Mouse (Mus musculus) embryo, embryonic 10 days (tissue): ENCODE data around the gene Msh3.
"Not testable (repeated sequence)": the region's sequence is repeated elsewhere in the genome, so short reads cannot be mapped to it uniquely, and the experiment has no call there.

Source experiments
- DNase-seq: peaks from one replicate; pipeline ENCODE4 v3.0.0-alpha.2; 2015; ENCODE audit warnings: low spot score

Gene Msh3

DNA sequence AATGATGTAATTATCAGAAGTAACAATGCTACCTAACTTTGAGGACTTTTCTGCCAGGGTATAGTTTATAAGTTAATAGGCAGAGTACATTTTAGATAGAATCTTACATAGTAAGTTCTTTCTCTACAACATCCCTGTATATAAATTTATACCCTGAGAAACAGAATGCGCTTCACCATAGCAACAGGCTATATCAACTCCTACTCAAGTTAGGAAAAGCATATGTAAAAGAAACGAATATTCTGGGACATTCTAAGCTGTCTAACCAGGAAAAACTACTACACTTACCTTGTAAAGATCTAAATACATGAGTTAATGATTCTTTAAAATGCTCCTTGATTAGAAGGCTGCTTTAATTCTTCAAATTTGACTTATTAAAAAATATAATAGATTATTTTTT, 107.2 kb downstream of the Msh3 start:
- DNase-seq, result no peak

DNA sequence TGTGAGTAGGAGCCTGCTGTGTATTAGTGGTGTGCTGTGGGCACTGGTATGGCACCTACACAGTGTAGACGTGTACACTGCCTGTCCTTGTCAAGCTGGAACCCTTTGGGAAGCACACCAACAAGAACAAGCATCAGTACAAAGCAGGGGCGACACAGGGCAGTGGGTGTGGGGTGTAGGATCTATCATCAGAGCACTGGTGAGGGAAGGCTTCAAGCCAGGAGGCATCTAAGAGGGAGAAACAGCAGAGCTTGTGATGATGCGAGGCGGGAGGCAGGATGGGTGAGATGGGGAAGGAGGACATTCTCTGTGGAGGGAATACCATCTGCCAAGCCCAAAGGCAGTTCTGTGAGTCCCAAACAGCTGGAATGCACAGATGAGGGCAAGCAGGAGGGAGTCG, 107.8 kb downstream of the Msh3 start:
- no peak for DNase-seq

DNA sequence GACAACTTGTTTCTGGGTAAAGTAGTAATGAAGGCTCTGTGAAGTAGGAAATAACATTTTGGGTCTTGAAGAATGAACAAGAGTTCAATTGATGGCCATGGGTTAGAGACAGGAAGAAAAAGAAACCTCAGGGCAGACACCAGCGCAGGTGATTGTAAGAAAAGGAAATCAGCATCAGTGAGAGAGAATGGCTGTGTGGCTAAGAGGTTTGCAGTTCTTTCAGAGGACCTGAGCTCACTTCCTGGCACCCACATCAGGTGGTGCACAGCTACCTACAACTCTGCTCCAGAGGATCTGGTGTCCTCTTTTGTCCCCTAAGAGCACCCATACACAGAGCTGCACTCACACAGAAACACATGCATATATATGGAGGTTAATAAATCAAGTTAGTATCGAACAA, 110.1 kb downstream of the Msh3 start:
- no peak for DNase-seq

DNA sequence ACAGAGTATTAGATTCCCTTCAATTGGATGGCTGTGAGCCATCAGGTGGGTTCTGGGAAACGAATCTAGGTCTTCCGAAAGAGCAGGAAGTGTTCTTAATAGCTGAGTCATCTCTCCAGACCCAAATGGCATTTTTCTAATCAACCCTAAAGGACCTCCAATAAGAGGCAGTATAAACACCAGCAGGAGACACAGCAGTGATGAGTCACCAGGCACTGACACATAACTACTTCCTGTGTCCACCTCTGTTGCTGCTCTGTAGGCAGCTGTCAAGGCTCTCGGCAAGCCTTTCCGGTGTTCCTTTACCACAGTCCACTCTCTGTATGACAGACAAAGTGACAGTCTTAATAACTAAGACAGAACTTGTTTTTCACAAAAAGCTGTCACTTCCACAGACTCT, 113.4 kb downstream of the Msh3 start:
- no peak for DNase-seq

DNA sequence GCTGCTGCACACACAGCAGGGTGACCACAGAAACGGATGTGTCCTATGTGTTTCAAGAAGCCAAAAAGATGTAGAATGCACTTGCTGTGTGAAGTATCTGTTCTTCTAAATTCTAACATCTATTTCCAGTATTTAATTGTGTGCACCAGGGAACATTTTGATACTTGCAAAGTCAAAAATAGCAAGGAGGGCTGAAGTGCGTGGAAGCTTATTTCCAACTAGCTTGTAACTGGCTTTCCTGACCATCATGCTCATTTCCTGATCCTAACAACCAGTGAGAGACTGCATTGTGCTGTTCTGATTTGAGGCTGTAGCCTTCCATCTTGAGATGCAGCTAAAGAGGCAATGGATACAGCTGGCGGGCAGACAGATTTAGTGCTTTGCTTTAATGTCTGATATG, 116.9 kb downstream of the Msh3 start:
- DNase-seq, result no peak

DNA sequence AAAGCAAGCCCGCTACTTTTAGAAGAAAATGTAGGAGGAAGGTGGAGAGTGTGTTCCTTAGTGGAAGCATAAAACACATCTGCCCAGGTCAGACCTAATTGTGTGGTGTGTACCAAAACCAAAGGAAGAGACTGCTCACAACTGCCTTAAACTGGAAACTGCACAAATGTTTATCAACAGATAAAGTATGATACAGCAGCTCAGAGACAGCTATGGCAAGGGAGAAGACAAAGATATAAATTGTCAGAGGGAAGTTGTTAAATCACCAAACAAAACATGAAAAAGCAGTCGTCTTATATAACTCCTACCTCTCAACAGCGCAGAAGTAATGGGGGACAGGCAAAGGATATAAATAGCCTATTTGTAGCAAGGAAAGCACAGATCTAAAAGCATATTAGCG, 117.8 kb downstream of the Msh3 start:
- DNase-seq, result no peak

DNA sequence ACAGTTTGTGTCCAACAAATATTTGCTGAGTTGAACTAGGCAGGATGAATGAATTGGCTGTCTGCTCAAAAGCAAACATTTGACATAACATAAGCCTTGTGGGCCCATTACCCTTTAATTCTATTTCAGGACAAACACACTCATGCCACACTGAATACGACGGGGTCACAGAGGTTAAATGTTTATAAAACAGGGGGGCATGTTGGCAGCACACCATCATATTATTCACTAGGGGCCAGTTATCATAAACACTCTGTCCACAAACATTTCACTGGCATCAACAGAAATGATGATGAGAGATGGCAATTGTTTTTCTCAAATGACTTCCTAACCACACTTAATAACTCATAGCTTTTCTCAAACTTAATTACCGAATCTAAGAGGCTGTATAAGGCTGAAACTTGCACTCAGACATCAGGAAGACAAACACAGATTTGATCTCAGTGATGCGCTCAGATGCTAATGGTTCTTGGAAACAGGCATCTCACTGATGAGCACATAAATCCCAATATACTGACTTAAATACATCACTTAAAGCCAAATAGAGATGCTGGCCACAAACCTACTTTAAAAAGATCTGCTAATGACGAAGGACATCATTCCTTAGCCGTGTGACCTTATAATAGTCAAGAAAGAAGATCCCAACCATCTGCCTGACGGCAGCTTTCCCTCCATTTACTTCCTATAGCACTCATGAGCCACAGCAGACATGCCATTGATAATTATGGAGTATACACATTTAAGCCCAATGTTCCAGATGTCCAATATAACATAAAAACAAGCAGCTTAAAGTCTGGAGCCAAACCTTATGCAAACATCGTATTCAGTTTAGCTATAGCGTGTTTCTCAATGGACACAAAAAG, 122.5 kb downstream of the Msh3 start:
- DNase-seq, result no peak

DNA sequence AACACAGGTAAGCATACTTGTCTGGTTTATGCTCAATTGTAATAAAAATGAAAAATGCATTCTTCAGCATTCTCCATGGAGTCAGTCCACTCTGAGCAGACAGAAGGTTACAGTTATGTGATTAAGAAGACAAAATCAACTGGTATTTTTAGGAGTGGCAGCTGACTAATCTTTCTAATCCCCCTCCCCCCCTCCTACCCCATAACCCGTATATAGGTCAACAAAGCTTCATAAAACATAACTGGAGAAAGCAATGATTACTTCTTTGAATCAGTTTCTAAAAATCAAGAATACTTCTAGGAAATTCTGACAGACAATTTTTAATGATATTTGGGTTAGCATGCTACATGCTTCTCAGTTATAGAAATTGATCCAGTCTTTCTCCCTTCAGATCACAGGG, 126.8 kb downstream of the Msh3 start:
- DNase-seq, result no peak

DNA sequence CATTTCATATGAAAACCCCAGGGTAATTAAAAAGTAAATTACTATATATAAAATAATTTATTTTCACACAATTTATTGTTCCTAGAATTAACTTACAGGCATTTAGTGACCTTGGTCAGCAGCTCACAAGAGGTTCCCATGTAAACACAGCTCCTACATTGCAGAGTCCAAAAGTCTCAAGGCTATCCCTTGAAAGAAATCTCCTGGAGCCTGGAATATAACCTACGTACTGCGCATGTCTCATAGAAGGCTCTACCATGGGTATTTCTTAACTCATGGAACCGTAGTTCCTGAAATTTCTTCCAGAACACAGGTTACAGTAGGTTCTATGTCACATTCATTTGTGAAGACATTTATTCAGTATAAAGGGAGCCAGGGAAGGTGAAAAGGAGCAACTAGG, 131.2 kb downstream of the Msh3 start:
- no peak for DNase-seq

DNA sequence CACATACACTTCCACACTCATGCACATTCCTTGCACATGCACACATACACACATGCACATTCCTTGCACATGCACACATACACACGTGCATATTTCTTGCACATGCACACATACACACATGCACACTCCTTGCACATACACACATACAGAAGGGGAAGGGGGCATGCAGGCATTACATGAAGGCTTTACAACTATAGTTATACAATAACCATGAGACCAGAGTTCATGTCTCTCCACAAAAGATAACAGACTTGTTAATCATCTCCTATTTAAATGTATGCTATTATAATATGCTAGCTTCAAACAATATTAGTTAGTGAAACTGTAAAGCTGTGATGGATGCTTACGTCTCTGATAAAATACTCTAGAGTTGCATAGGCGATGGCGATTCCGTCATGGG, 132.0 kb downstream of the Msh3 start:
- no peak for DNase-seq

DNA sequence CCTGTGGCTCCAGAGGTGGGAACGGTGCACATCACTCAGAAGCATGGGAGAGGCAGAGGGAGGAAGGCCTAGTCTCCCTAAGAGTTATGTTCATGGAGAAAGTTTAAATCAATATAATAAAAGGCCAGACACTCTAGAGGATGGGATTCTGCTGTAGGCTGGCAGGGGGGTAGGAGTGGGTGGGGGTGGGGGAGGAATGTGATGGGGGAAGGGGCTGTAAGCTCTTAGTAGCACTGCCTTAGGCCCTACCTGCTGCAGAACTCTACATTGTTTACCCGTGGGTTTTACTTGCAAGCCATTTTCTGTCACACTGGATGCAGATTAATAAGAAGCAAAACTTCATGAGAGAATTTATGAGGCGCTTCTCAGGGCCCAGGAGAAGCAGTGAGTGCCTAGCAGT, 135.0 kb downstream of the Msh3 start:
- DNase-seq, result no peak

DNA sequence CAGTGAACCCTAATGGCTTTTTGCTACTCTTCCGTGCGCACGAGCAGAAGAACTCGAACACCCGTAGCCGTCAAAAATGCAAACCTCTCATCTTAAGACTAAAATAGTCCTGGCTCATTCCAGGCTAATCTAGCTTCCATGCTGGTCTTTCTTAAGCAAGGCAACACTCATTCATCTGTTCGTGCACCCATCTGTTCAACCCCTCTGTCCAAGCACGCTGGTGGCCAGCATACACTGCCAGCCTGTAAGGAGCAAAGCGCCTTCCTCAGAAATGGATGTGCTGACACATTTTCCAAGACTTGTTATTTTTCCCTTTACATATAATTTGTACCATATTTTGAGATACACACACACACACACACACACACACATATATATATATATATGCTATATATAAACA, 137.6 kb downstream of the Msh3 start:
- DNase-seq, result no peak

DNA sequence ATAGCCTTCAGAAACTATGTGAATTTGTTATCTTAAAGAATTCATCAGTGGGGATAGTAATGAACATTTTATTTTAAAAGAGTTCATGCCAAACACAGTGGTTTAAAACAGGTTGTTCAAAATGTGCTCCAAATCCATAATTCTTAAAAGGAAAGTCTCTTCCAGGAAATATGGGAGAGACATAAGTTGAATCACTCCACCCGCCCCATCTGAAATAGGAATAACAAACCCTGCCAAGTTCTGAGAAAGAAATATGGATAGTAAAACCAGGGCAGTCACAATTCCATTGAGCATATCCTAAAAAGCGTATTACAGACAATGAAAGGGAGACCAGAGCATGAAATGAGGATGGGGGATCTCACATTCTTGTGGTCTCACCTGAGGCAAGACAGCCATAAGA, 157.9 kb downstream of the Msh3 start:
- DNase-seq, result no peak

DNA sequence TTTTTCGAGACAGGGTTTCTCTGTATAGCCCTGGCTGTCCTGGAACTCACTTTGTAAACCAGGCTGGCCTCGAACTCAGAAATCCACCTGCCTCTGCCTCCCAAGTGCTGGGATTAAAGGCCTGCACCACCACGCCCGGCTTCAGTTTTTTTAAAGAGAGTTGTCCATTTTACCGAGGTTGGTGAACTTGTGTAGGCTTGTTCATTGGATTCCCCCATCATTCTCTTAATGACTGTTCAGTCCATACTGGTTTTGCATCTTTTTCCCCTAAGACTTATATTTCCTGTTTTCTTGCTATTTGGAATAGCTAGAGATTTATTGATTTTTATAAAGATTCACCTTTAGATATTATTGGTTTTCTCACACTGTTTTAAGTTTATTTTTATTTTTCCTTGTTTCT, 161.0 kb downstream of the Msh3 start:
- not testable (repeated sequence) for DNase-seq

DNA sequence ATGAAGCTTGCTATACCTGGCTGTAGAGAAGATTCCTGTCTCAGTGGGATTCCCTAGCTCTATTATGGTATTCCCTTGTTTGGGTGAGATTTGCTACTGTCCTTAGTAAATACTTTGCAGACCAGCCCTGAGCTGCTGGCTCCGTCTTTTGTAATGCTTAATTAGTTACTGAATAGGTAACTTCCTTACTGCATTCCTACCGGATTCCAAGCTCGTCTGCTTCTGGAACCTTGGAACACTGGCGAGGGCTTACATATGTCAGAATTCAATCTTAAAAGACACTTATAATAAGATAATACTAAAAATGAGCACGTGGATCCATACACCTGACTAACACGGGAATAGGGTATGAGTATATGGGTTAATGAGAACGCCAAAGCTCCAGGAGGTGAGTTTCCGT, 182.1 kb downstream of the Msh3 start:
- not testable (repeated sequence) for DNase-seq
